In the genomic region with DNA sequence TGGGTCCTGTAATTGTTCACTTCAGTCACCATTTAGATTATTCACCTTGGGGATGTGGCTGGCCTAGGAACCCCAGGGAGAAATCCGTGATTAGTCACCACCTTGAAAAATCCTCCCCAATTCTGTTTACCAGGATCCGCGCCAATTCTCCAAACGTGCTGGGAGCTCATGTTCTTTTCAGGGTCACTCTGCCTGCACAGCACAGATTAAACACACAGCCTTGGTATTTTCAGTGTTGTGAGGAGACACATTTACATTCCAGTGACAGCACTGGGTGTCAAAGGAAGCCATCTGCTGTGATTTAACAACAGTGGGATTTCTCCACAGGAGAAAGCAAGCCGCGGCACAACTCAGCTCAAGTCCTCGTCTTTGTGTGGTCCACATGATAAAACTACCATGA, we compare ENCODE assay signal across 7 mouse cellular contexts.
DNase-seq lines count a peak whose midpoint lies in the region; ATAC-seq lines count a peak whose summit lies in the region.

No protein-coding gene starts in this region.

- no peak overlapping the region for H3K4me3 ChIP-seq in neural tube, embryonic 11.5 days (ENCODE audit: low read depth, low read length)
- H3K4me3 ChIP-seq in forebrain, embryonic 15.5 days: no peak overlapping the region

- peaks cover 11% of the 10 kb centered on the region; the same call in 1 of the 2 replicates for H3K4me1 ChIP-seq in neural tube, embryonic 11.5 days (ENCODE audit: control insufficient read depth, insufficient read depth, low read length)
- peaks cover 21% of the 10 kb centered on the region for H3K4me1 ChIP-seq in forebrain, embryonic 15.5 days

- no peaks in the 10 kb centered on the region for H3K36me3 ChIP-seq in neural tube, embryonic 11.5 days (ENCODE audit: control insufficient read depth, insufficient read depth, low read length)
- H3K36me3 ChIP-seq in forebrain, embryonic 15.5 days: no peaks in the 10 kb centered on the region

- no peak overlapping the region for H3K9ac ChIP-seq in neural tube, embryonic 11.5 days (ENCODE audit: low read length)
- H3K9ac ChIP-seq in forebrain, embryonic 15.5 days (replicated peaks): no peak overlapping the region

- WGBS in neural tube, embryonic 11.5 days: 21% methylated on average over 7 of the region's 7 CpGs
- WGBS in forebrain, embryonic 15.5 days: 4% methylated on average over 7 of the region's 7 CpGs

- DNase-seq in neural tube, embryonic 11.5 days (ENCODE audit: low spot score): peak; percentile 27
- no peak for DNase-seq in neural tube, embryonic 10.5 days (ENCODE audit: extremely low spot score, low spot score)
- DNase-seq in left cerebral cortex, postnatal 14 days (ENCODE audit: low spot score in 2 of 2): peak; percentile 26 to 61
- peak; percentile 27 for DNase-seq in right cerebral cortex, adult 2 months (ENCODE audit: low spot score in 2 of 2)
- DNase-seq in B cell, adult 2 months: no peak
- no peak for DNase-seq in thymus, postnatal 0 days (ENCODE audit: low spot score)

- ATAC-seq in neural tube, embryonic 11.5 days (ENCODE audit: insufficient read depth, low FRiP score, low TSS enrichment): peak; percentile 62; the same call in 1 of the 2 replicates
- peak; percentile 77 for ATAC-seq in forebrain, embryonic 15.5 days (replicated peaks)

- H3K9me3 ChIP-seq in neural tube, embryonic 11.5 days (ENCODE audit: control insufficient read depth, low read length): no peaks in the 10 kb centered on the region
- H3K9me3 ChIP-seq in forebrain, embryonic 15.5 days: no peaks in the 10 kb centered on the region

- H3K27ac ChIP-seq in neural tube, embryonic 11.5 days (ENCODE audit: low read depth, low read length): no peak overlapping the region
- peak overlapping the region; percentile 25 for H3K27ac ChIP-seq in forebrain, embryonic 15.5 days (replicated peaks)

- no peaks in the 10 kb centered on the region for H3K27me3 ChIP-seq in neural tube, embryonic 11.5 days (ENCODE audit: control insufficient read depth, insufficient read depth, low read length)
- no peaks in the 10 kb centered on the region for H3K27me3 ChIP-seq in forebrain, embryonic 15.5 days

- H3K4me2 ChIP-seq in neural tube, embryonic 11.5 days (ENCODE audit: low read depth): no peak overlapping the region
- peak overlapping the region; percentile 16; the same call in 1 of the 2 replicates for H3K4me2 ChIP-seq in forebrain, embryonic 15.5 days (replicated peaks)

- intact Hi-C loops in left cerebral cortex, postnatal 14 days (cut with DNase I): no loop called here

Comparison
In these comparisons a context has a peak if more than half of its experiments do, and no peak if none do; other contexts are left out.
1. DNase-seq: peak in neural tube, embryonic 11.5 days (single experiment), left cerebral cortex, postnatal 14 days (2 of 2) and right cerebral cortex, adult 2 months (2 of 2); none in neural tube, embryonic 10.5 days (single experiment), B cell, adult 2 months (0 of 2) and thymus, postnatal 0 days (single experiment).